Mouse (Mus musculus): ENCODE measurements around the gene Doc2g.

- TF ChIP-seq CTCF (IDR thresholded peaks at IDR 0.05) (no peak), EP300 (IDR thresholded peaks at IDR 0.05) (no peak)
Observed at GRCm38 (mm10) chr19:3983527-3984200, 19.4 kb upstream of the Doc2g start.
